Mouse (Mus musculus): ENCODE data around the gene Ern1. TPM values are rescaled to one million over a fixed set of nuclear protein-coding genes. Genes with fewer than 3 reads are reported as not detected.

Ern1 gene
- polyA plus RNA-seq, 1 experiment from 2014 or later = 3.3 TPM

- Histone ChIP-seq H3K9ac (ENCODE audit: low read depth, low read length) (no peak overlapping the region), H3K36me3 (ENCODE audit: control insufficient read depth, insufficient read depth, low read length) (no peaks in the 10 kb centered on the region), H3K27me3 (replicated peaks; ENCODE audit: control insufficient read depth, insufficient read depth, low read length) (no peaks in the 10 kb centered on the region), H3K4me2 (ENCODE audit: low read length) (no peak overlapping the region), H3K4me3 (ENCODE audit: low read length) (no peak overlapping the region), H3K9me3 (ENCODE audit: control insufficient read depth, low read length) (no peaks in the 10 kb centered on the region), H3K4me1 (ENCODE audit: control insufficient read depth, insufficient read depth, low read depth, low read length) (no peaks in the 10 kb centered on the region), H3K27ac (ENCODE audit: low read depth, low read length) (no peak overlapping the region)
- WGBS = 86% methylated on average over 3 of the region's 3 CpGs
- no peak for ATAC-seq
Observed at GRCm38 (mm10) chr11:106439355-106439754, 48.3 kb downstream of the Ern1 start.

- Histone ChIP-seq H3K27me3 (replicated peaks; ENCODE audit: control insufficient read depth, insufficient read depth, low read length) (no peaks in the 10 kb centered on the region), H3K4me2 (ENCODE audit: low read length) (no peak overlapping the region), H3K36me3 (ENCODE audit: control insufficient read depth, insufficient read depth, low read length) (no peaks in the 10 kb centered on the region), H3K4me1 (ENCODE audit: control insufficient read depth, insufficient read depth, low read depth, low read length) (no peaks in the 10 kb centered on the region), H3K9ac (ENCODE audit: low read depth, low read length) (no peak overlapping the region), H3K4me3 (ENCODE audit: low read length) (no peak overlapping the region), H3K9me3 (ENCODE audit: control insufficient read depth, low read length) (no peaks in the 10 kb centered on the region), H3K27ac (ENCODE audit: low read depth, low read length) (no peak overlapping the region)
- no peak for ATAC-seq
- 60% methylated on average over 4 of the region's 4 CpGs for WGBS
Observed at GRCm38 (mm10) chr11:106438524-106439177, 49.0 kb downstream of the Ern1 start.

- Histone ChIP-seq H3K9ac (ENCODE audit: low read depth, low read length) (no peak overlapping the region), H3K36me3 (ENCODE audit: control insufficient read depth, insufficient read depth, low read length) (no peaks in the 10 kb centered on the region), H3K27ac (ENCODE audit: low read depth, low read length) (no peak overlapping the region), H3K4me1 (ENCODE audit: control insufficient read depth, insufficient read depth, low read depth, low read length) (no peaks in the 10 kb centered on the region), H3K9me3 (ENCODE audit: control insufficient read depth, low read length) (no peaks in the 10 kb centered on the region), H3K4me2 (ENCODE audit: low read length) (no peak overlapping the region), H3K4me3 (ENCODE audit: low read length) (no peak overlapping the region), H3K27me3 (replicated peaks; ENCODE audit: control insufficient read depth, insufficient read depth, low read length) (no peaks in the 10 kb centered on the region)
- 88% methylated on average over 2 of the region's 2 CpGs for WGBS
- ATAC-seq = no peak
Observed at GRCm38 (mm10) chr11:106437543-106437942, 50.1 kb downstream of the Ern1 start.

- no peak for ATAC-seq
- no peaks in the 10 kb centered on the region for H3K36me3 ChIP-seq (ENCODE audit: control insufficient read depth, insufficient read depth, low read length)
- no peaks in the 10 kb centered on the region for H3K27me3 ChIP-seq (replicated peaks; ENCODE audit: control insufficient read depth, insufficient read depth, low read length)
- no peak overlapping the region for H3K27ac ChIP-seq (ENCODE audit: low read depth, low read length)
- H3K4me1 ChIP-seq (ENCODE audit: control insufficient read depth, insufficient read depth, low read depth, low read length) = no peaks in the 10 kb centered on the region
- no peaks in the 10 kb centered on the region for H3K9me3 ChIP-seq (ENCODE audit: control insufficient read depth, low read length)
- 89% methylated on average over 5 of the region's 5 CpGs for whole genome bisulfite sequencing
- no peak overlapping the region for H3K4me2 ChIP-seq (ENCODE audit: low read length)
- H3K4me3 ChIP-seq (ENCODE audit: low read length) = no peak overlapping the region
- H3K9ac ChIP-seq (ENCODE audit: low read depth, low read length) = no peak overlapping the region
Observed at GRCm38 (mm10) chr11:106437039-106437438, 50.6 kb downstream of the Ern1 start.

- Histone ChIP-seq H3K27ac (ENCODE audit: low read depth, low read length) (no peak overlapping the region), H3K9me3 (ENCODE audit: control insufficient read depth, low read length) (no peaks in the 10 kb centered on the region), H3K36me3 (ENCODE audit: control insufficient read depth, insufficient read depth, low read length) (no peaks in the 10 kb centered on the region), H3K4me1 (ENCODE audit: control insufficient read depth, insufficient read depth, low read depth, low read length) (no peaks in the 10 kb centered on the region), H3K4me2 (ENCODE audit: low read length) (no peak overlapping the region), H3K9ac (ENCODE audit: low read depth, low read length) (no peak overlapping the region), H3K4me3 (ENCODE audit: low read length) (no peak overlapping the region), H3K27me3 (replicated peaks; ENCODE audit: control insufficient read depth, insufficient read depth, low read length) (no peaks in the 10 kb centered on the region)
- 93% methylated on average over 5 of the region's 5 CpGs for WGBS
- ATAC-seq = no peak
Observed at GRCm38 (mm10) chr11:106430392-106430791, 57.3 kb downstream of the Ern1 start.

- no peak for ATAC-seq
- Histone ChIP-seq H3K4me3 (ENCODE audit: low read length) (no peak overlapping the region), H3K4me1 (ENCODE audit: control insufficient read depth, insufficient read depth, low read depth, low read length) (no peaks in the 10 kb centered on the region), H3K27ac (ENCODE audit: low read depth, low read length) (no peak overlapping the region), H3K9me3 (ENCODE audit: control insufficient read depth, low read length) (no peaks in the 10 kb centered on the region), H3K9ac (ENCODE audit: low read depth, low read length) (no peak overlapping the region), H3K4me2 (ENCODE audit: low read length) (no peak overlapping the region), H3K27me3 (replicated peaks; ENCODE audit: control insufficient read depth, insufficient read depth, low read length) (no peaks in the 10 kb centered on the region), H3K36me3 (ENCODE audit: control insufficient read depth, insufficient read depth, low read length) (no peaks in the 10 kb centered on the region)
- WGBS = 85% methylated on average over 4 of the region's 4 CpGs
Observed at GRCm38 (mm10) chr11:106429689-106430088, 58.0 kb downstream of the Ern1 start.

GRCm38 (mm10) chr11:106428556-106428955 is 59.1 kb downstream of the Ern1 start:
- 95% methylated on average over 2 of the region's 2 CpGs for WGBS
- no peaks in the 10 kb centered on the region for H3K9me3 ChIP-seq (ENCODE audit: control insufficient read depth, low read length)
- no peak for ATAC-seq
- H3K27me3 ChIP-seq (replicated peaks; ENCODE audit: control insufficient read depth, insufficient read depth, low read length) = no peaks in the 10 kb centered on the region
- no peaks in the 10 kb centered on the region for H3K4me1 ChIP-seq (ENCODE audit: control insufficient read depth, insufficient read depth, low read depth, low read length)
- no peak overlapping the region for H3K9ac ChIP-seq (ENCODE audit: low read depth, low read length)
- H3K27ac ChIP-seq (ENCODE audit: low read depth, low read length) = no peak overlapping the region
- H3K4me3 ChIP-seq (ENCODE audit: low read length) = no peak overlapping the region
- H3K4me2 ChIP-seq (ENCODE audit: low read length) = no peak overlapping the region
- no peaks in the 10 kb centered on the region for H3K36me3 ChIP-seq (ENCODE audit: control insufficient read depth, insufficient read depth, low read length)

- H3K4me1 ChIP-seq (ENCODE audit: control insufficient read depth, insufficient read depth, low read depth, low read length) = no peaks in the 10 kb centered on the region
- H3K27ac ChIP-seq (ENCODE audit: low read depth, low read length) = no peak overlapping the region
- no peaks in the 10 kb centered on the region for H3K36me3 ChIP-seq (ENCODE audit: control insufficient read depth, insufficient read depth, low read length)
- H3K27me3 ChIP-seq (replicated peaks; ENCODE audit: control insufficient read depth, insufficient read depth, low read length) = no peaks in the 10 kb centered on the region
- no peaks in the 10 kb centered on the region for H3K9me3 ChIP-seq (ENCODE audit: control insufficient read depth, low read length)
- WGBS = 91% methylated on average over 4 of the region's 4 CpGs
- no peak overlapping the region for H3K4me2 ChIP-seq (ENCODE audit: low read length)
- no peak for ATAC-seq
- H3K4me3 ChIP-seq (ENCODE audit: low read length) = no peak overlapping the region
- H3K9ac ChIP-seq (ENCODE audit: low read depth, low read length) = no peak overlapping the region
Observed at GRCm38 (mm10) chr11:106428106-106428505, 59.5 kb downstream of the Ern1 start.

- H3K36me3 ChIP-seq (ENCODE audit: control insufficient read depth, insufficient read depth, low read length) = no peaks in the 10 kb centered on the region
- no peak overlapping the region for H3K4me2 ChIP-seq (ENCODE audit: low read length)
- H3K4me3 ChIP-seq (ENCODE audit: low read length) = no peak overlapping the region
- no peak overlapping the region for H3K27ac ChIP-seq (ENCODE audit: low read depth, low read length)
- H3K9me3 ChIP-seq (ENCODE audit: control insufficient read depth, low read length) = no peaks in the 10 kb centered on the region
- H3K4me1 ChIP-seq (ENCODE audit: control insufficient read depth, insufficient read depth, low read depth, low read length) = no peaks in the 10 kb centered on the region
- WGBS = 95% methylated on average over 4 of the region's 4 CpGs
- no peak for ATAC-seq
- H3K27me3 ChIP-seq (replicated peaks; ENCODE audit: control insufficient read depth, insufficient read depth, low read length) = no peaks in the 10 kb centered on the region
- H3K9ac ChIP-seq (ENCODE audit: low read depth, low read length) = no peak overlapping the region
Observed at GRCm38 (mm10) chr11:106426447-106426846, 61.2 kb downstream of the Ern1 start.

- no peak for ATAC-seq
- no peaks in the 10 kb centered on the region for H3K4me1 ChIP-seq (ENCODE audit: control insufficient read depth, insufficient read depth, low read depth, low read length)
- no peak overlapping the region for H3K27ac ChIP-seq (ENCODE audit: low read depth, low read length)
- 92% methylated on average over 5 of the region's 5 CpGs for WGBS
- no peak overlapping the region for H3K4me3 ChIP-seq (ENCODE audit: low read length)
- H3K27me3 ChIP-seq (replicated peaks; ENCODE audit: control insufficient read depth, insufficient read depth, low read length) = no peaks in the 10 kb centered on the region
- no peak overlapping the region for H3K4me2 ChIP-seq (ENCODE audit: low read length)
- H3K9ac ChIP-seq (ENCODE audit: low read depth, low read length) = no peak overlapping the region
- H3K9me3 ChIP-seq (ENCODE audit: control insufficient read depth, low read length) = no peaks in the 10 kb centered on the region
- no peaks in the 10 kb centered on the region for H3K36me3 ChIP-seq (ENCODE audit: control insufficient read depth, insufficient read depth, low read length)
Observed at GRCm38 (mm10) chr11:106425201-106425600, 62.5 kb downstream of the Ern1 start.

Data from hindbrain, embryonic 16.5 days (tissue).